Mouse (Mus musculus): ENCODE data around the gene Miga1.
"Not testable (repeated sequence)": the region's sequence is repeated elsewhere in the genome, so short reads cannot be mapped to it uniquely, and the experiment has no call there.

Miga1 gene

DNA sequence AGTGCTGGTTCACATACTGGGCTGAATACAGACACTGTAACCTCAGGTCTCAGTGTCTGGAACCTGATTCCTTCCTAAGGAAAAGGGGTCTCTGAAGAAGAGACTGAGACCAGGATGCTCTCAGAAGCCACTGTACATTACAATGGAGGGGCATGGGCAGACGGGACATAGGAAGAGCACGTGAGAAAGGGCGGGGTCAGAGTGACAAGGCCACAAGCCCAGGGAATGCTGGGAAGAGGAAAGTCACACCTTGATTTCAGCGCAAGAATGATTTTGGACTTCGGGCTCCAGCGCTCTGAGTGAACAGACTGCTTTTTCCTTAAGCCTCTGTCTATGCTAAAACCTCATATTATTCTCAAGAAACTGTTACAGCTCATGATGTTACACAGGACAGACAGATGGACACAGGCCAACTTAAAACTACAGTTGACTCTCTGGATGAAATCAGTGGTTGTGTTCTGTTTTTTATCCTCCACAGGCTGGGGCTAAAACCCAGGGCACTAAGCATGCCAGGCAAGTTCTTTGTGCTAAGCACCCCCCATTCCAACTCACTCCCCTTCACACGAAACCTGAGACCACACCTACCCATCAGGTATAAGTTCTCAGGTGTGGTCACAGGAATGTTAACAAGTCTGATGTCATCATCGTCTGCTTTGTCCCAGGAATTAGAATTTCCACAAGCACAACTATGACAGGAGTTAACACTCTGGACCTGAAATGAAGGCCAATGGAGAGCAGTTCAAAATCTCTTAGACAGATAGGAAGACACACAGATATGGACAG is 18.3 kb downstream of the Miga1 start:
- DNase-seq (ENCODE audit: low spot score), result no peak

- DNase-seq (ENCODE audit: low spot score), result no peak
Measured at GRCm38 (mm10) chr3:152320972-152321645, 19.1 kb downstream of the Miga1 start.

GRCm38 (mm10) chr3:152316447-152317173 is 23.6 kb downstream of the Miga1 start:
- not testable (repeated sequence) for DNase-seq (ENCODE audit: low spot score)

DNA sequence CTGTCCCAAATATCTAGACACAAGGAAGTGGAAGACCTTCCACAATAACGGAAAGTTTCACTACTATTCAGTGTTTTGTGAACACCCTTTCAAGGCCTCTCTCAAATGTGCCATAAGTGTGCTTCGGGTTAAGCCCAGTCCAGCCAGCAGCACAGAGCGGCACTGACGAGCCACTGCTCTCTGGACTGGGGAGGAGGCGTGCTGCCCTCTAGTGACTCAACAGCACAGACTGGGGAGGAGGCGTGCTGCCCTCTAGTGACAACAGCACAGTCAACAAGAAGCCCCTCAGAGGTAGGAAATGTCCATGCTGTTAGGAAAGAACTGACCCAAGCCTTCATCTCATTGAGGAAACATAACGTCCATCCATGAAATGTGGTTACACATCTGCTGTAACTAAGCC is 24.6 kb downstream of the Miga1 start:
- peak; percentile 37 for DNase-seq (ENCODE audit: low spot score)

DNA sequence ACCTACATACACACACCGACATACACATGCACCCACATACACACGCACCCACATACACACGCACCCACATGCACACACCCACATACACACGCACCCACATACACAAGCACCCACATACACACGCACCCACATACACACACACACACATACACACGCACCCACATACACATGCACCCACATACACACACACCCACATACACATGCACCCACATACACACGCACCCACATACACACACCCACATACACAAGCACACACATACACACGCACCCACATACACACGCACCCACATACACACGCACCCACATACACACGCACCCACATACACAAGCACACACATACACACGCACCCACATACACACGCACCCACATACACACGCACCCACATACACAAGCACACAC is 25.5 kb downstream of the Miga1 start:
- DNase-seq (ENCODE audit: low spot score), result not testable (repeated sequence)

- DNase-seq (ENCODE audit: low spot score), result no peak
Measured at GRCm38 (mm10) chr3:152309250-152309645, 31.0 kb downstream of the Miga1 start.

DNA sequence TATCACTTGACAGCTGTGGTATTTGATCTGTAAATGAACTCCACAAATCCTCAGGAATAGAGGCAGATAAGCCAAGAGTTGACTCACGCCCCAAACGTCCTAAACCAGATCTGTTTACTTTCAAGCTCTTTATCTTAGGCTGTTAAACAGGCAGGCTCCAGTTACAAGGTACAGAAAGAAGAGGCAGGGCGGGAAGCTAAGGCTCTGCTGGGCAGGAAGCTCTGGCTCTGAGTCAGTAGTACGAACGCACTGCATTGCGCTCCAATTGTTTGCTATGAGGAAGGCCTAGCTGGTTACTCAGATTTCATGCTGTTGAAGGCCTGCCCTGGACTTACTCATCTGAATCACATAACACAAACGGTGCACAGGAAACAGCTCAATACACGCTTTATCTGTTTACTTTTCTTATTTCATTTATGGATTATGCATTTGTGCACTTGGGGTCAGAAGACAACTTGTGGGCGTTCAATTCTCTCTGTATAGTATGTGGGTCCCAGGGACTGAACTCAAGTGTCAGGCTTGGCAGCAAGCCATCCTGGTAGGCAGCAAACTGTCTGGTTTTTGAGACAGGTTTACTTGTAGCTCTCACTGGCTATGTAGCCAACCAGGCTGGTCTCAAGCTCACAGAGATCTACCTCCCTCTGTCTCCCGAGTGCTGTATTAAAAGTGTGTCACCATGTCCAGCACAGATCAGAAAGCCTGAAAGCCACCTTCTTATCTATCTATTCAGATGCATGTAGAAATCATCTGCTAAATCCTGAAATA is 31.5 kb downstream of the Miga1 start:
- DNase-seq (ENCODE audit: low spot score), result no peak

DNA sequence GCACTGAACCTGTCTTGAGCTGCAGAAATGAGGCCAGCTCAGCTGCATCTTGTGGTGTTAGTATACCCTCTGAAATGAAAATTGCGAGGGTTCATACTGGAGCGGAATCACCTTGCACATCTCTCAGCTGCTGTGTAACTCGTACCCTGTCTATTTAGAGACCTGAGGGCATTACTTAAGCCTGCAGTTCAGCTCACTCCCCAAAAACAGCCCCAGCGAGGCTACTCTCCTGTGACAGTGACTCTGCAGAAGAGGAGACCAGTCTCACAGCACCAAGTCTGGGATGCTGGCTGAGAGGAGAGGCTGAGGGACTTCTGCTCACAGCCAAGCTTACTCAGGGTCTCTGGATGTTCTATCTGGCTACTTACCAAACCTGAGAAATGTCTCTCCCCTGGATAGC is 34.2 kb downstream of the Miga1 start:
- no peak for DNase-seq (ENCODE audit: low spot score)

- DNase-seq (ENCODE audit: low spot score), result no peak
Measured at GRCm38 (mm10) chr3:152305080-152305479, 35.1 kb downstream of the Miga1 start.

- DNase-seq (ENCODE audit: low spot score), result no peak
Measured at GRCm38 (mm10) chr3:152304093-152304815, 36.0 kb downstream of the Miga1 start.

DNA sequence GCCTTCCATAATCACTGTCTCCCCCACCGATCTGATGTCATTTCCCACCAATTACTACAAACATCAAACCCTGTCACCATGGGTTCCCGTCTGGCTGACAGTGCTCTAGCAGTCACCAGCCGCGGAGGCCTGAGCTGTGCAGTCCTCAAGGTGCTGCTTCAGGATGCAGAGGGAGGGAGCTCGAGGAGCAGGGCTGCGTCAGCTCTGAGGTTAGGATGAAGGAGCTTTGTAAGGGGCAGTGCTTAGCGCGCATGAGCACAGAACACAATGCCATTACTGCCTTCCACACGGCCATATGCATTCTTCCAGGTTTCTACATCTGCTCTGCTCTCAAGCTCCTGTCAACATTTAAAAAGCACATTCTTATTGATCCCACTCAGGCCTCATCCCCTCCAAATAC is 37.2 kb downstream of the Miga1 start:
- DNase-seq (ENCODE audit: low spot score), result no peak

DNA sequence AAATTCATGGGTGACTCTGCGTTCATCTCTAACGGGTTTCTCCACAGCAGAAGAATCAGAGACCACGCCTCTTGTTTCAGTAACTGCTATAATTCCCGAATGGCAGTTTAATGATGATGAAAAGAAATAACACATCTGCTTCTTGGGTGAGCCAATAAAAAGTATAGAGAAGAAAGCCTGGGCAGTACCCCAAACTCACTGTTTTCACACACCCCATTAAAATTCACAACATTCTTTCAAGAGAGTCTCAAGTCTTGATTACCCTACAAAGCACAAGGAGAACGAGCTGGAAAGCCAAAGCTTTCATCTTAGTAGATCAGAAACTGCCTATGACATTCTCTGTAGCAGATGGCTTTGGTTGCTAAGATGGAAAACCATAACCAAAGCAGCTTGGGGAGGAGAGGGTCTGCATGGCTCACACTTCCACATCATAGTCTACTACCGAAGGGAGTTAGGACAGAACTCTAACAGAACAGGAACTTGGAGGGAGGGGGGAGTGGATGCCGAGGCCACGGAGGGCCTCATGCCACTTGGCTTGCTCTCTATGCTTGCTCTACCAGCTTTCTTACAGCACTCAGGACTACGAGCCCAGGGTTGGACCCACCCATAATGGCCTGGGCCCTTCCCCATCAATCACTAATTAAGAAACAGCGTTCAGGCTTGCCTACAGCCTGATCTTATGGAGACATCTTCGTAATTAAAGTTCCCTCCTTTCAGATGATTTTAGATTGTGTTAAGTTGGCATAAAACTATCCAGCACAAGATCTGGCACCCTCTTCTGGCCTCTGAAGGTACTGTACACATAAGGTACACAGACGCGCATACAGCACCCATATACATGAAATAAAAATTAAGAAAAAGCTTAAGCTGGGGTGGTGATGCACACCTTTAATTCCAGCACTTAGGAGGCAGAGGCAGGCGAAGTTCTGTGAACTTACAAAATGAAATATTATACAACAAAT is 39.5 kb downstream of the Miga1 start:
- DNase-seq (ENCODE audit: low spot score), result no peak

GRCm38 (mm10) chr3:152295896-152296295 is 44.3 kb downstream of the Miga1 start:
- DNase-seq (ENCODE audit: low spot score), result no peak

DNA sequence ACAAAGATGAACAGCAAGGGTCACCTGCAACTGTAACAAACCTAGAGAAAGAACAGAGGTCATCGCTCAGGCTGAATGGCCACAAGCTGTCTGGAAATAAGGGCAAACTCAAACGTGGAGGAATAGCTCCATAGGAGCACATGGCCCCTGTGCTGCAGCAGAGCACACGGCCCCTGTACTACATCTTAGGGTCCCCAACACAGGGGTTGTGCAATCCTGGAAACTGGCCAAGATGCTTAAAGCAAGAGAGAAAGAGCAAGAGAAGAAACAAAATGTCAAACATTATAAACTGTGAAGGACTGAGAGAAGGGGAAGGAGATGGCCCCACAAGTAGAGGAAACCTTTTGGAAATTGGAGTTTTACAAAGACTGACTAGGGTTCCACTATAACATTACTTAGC is 45.8 kb downstream of the Miga1 start:
- no peak for DNase-seq (ENCODE audit: low spot score)

GRCm38 (mm10) chr3:152293530-152294181 is 46.6 kb downstream of the Miga1 start:
- DNase-seq (ENCODE audit: low spot score), result no peak

DNA sequence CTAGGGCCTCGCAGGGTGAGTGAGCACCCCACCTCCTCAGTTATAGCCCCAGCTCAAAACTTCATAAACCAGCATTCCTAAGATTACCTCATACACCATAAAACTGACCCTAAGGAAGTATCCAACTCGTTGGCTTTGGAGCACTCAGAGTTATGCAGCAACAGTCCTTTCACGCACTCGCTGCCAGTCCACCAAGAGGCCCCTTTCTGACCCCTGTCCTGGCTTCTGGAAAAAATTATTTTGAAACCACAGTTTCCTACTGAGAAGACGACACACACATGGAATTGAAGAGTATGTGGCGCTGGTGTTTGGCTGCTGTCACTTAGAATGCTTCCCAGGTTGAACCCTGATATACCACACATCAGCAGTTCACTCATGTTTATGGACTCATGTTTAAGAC is 48.3 kb downstream of the Miga1 start:
- no peak for DNase-seq (ENCODE audit: low spot score)

DNA sequence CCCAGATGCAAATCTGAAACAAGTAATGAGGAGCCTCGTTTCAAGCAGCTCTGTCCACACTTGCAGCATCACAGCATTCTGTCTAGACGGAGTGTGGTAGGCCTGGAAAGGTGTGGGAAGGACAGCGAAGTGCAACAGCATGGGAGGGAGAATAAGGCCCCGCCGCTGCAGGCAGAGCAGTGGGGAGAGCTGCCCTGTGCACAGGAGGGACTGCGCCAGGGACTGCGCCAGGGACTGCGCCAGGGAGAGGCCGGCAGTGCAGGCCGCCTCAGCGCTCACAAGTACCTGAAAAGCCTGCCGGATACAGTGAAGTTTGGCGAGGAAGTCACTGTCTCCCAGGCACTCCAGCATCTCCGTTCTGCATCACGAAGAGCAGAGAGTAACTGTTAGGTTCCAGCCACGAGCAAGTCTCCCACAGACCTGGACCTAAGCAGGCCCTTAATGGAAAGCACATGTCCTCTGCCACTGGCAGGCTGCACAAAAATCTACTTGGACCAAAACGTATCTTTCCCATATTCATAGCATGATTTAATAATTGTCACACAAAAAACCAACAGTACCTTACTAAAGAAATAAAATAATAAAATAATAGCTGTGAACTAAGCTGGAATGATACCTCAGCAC is 49.9 kb downstream of the Miga1 start:
- no peak for DNase-seq (ENCODE audit: low spot score)

DNA sequence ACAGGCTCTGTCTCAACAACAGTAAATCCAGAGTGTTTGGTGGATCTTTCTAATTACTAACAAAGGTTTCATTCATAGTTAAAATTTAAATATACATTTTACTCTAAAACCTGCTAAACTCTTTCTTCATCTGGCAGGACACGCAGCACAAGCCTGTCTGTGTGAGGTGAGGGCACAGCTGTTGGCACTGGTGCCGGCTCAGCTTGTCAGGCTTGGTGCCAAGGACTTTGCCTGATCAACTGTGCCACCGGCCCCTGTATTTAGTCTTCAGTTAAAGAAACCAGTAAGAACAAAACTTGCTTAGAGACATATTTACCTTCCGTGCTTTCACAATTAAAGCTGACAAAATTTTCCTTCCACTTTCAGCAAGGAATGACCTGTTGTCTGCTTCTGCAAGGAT is 51.5 kb downstream of the Miga1 start:
- no peak for DNase-seq (ENCODE audit: low spot score)

DNA sequence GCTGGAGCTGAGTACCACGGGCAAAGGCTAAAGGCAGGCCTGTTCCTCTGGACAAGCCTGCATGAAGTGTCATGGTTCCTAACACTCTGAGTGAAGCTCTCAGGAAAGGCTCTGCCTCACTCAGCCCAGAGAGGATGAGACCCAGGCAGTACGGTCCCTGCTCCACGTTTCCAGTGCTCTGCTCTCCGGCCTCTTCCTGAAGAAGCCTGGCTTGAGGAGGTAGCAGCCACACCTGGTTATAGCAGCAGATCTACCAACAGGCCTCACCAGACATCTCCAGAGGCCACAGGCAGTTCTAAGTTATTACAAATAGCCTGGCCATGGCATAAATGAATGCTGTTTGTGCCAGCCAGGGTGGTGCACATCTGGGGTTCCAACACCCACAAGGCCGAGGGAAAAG is 51.9 kb downstream of the Miga1 start:
- no peak for DNase-seq (ENCODE audit: low spot score)

Data from layer of hippocampus, adult 9-10 months (tissue).